8 mouse cellular contexts compared by ENCODE assay signal in genomic region chr2:168204476-168204999, GRCm38 (mm10). TPM values are rescaled to one million over a fixed set of nuclear protein-coding genes. Genes with fewer than 3 reads are reported as not detected.
A peak's percentile ranks its signal among the peaks of the same experiment; 100 is the strongest.
DNase-seq lines count a peak whose midpoint lies in the region; ATAC-seq and TF ChIP-seq lines count a peak whose summit lies in the region.

No protein-coding gene starts in this region.

- peaks cover 29% of the 10 kb centered on the region for H3K4me1 ChIP-seq in lung, embryonic 16.5 days (replicated peaks; ENCODE audit: control insufficient read depth, insufficient read depth, low read length)
- H3K4me1 ChIP-seq in forebrain, embryonic 11.5 days (replicated peaks; ENCODE audit: control insufficient read depth, insufficient read depth, low read length) = peaks cover 11% of the 10 kb centered on the region
- H3K4me1 ChIP-seq in limb, embryonic 11.5 days (ENCODE audit: control insufficient read depth, insufficient read depth, low read length) = peaks cover 7% of the 10 kb centered on the region
- H3K4me1 ChIP-seq in olfactory bulb, adult 2 months (ENCODE audit: control insufficient read depth, insufficient read depth, low read length) = peaks cover 12% of the 10 kb centered on the region

- TF ChIP-seq POLR2A in olfactory bulb, adult 2 months (IDR thresholded peaks at IDR 0.05; ENCODE audit: insufficient read depth, low read depth, low read length) = no peak

- peak overlapping the region; percentile 86 for H3K4me2 ChIP-seq in lung, embryonic 16.5 days (ENCODE audit: low read depth, low read length)
- peak overlapping the region; percentile 80 for H3K4me2 ChIP-seq in forebrain, embryonic 11.5 days (ENCODE audit: low read depth, low read length, severe bottlenecking)
- peak overlapping the region; percentile 77 for H3K4me2 ChIP-seq in limb, embryonic 11.5 days (ENCODE audit: low read depth, severe bottlenecking)

- no peaks in the 10 kb centered on the region for H3K27me3 ChIP-seq in lung, embryonic 16.5 days (ENCODE audit: control insufficient read depth, insufficient read depth, low read depth, low read length)
- H3K27me3 ChIP-seq in forebrain, embryonic 11.5 days (ENCODE audit: control insufficient read depth, insufficient read depth, low read length) = no peaks in the 10 kb centered on the region
- H3K27me3 ChIP-seq in limb, embryonic 11.5 days (ENCODE audit: control insufficient read depth, insufficient read depth, low read length) = no peaks in the 10 kb centered on the region

- DNase-seq in lung, postnatal 4 days = no peak
- DNase-seq in forebrain, embryonic 11.5 days (ENCODE audit: low spot score) = no peak
- DNase-seq in limb, embryonic 11.5 days (ENCODE audit: low spot score) = no peak
- DNase-seq in left cerebral cortex, postnatal 14 days (ENCODE audit: low spot score in 2 of 2) = no peak
- no peak for DNase-seq in retina, postnatal 1 day
- DNase-seq in kidney, adult 11 months = no peak

- 69% methylated on average over 8 of the region's 8 CpGs for WGBS in lung, embryonic 16.5 days
- WGBS in forebrain, embryonic 11.5 days = 92% methylated on average over 8 of the region's 8 CpGs
- WGBS in limb, embryonic 11.5 days = 92% methylated on average over 8 of the region's 8 CpGs
- WGBS in olfactory bulb, adult 2 months = 47% methylated on average over 8 of the region's 8 CpGs

- intact Hi-C loops in left cerebral cortex, postnatal 14 days (cut with DNase I) = loop anchor here (2.0 kb wide), 1 partner anchor 88 kb away; no protein-coding TSS in a partner anchor

- no peak overlapping the region for H3K27ac ChIP-seq in lung, embryonic 16.5 days (ENCODE audit: low read length)
- no peak overlapping the region for H3K27ac ChIP-seq in forebrain, embryonic 11.5 days (ENCODE audit: low read depth, low read length)
- no peak overlapping the region for H3K27ac ChIP-seq in limb, embryonic 11.5 days (replicated peaks; ENCODE audit: low read depth, low read length)
- H3K27ac ChIP-seq in olfactory bulb, adult 2 months (ENCODE audit: insufficient read depth, low read depth, low read length) = no peak overlapping the region

- H3K9me3 ChIP-seq in lung, embryonic 16.5 days (ENCODE audit: control insufficient read depth, low read length) = peaks cover 3% of the 10 kb centered on the region
- H3K9me3 ChIP-seq in forebrain, embryonic 11.5 days (ENCODE audit: control insufficient read depth, low read length) = no peaks in the 10 kb centered on the region
- H3K9me3 ChIP-seq in limb, embryonic 11.5 days (ENCODE audit: control insufficient read depth, low read length) = no peaks in the 10 kb centered on the region

- no peak for TF ChIP-seq CTCF in olfactory bulb, adult 2 months (IDR thresholded peaks at IDR 0.05; ENCODE audit: insufficient read depth, low read depth, low read length)

- H3K36me3 ChIP-seq in lung, embryonic 16.5 days (ENCODE audit: control insufficient read depth, insufficient read depth, low read length) = peaks cover 12% of the 10 kb centered on the region
- H3K36me3 ChIP-seq in forebrain, embryonic 11.5 days (ENCODE audit: control insufficient read depth, insufficient read depth, low read length) = peaks cover 10% of the 10 kb centered on the region
- peaks cover 14% of the 10 kb centered on the region for H3K36me3 ChIP-seq in limb, embryonic 11.5 days (ENCODE audit: control insufficient read depth, insufficient read depth, low read length)

- H3K4me3 ChIP-seq in lung, embryonic 16.5 days (ENCODE audit: low read length) = peak overlapping the region; percentile 94
- H3K4me3 ChIP-seq in forebrain, embryonic 11.5 days (ENCODE audit: low read depth, low read length) = peak overlapping the region; percentile 100
- H3K4me3 ChIP-seq in limb, embryonic 11.5 days (ENCODE audit: low read depth, low read length) = peak overlapping the region; percentile 100
- peak overlapping the region; percentile 92; the same call in 1 of the 2 replicates for H3K4me3 ChIP-seq in olfactory bulb, adult 2 months (ENCODE audit: insufficient read depth, low read depth, low read length)

- H3K9ac ChIP-seq in lung, embryonic 16.5 days (ENCODE audit: low read length) = peak overlapping the region; percentile 100
- H3K9ac ChIP-seq in forebrain, embryonic 11.5 days (ENCODE audit: low read length) = no peak overlapping the region
- peak overlapping the region; percentile 100; the same call in 1 of the 2 replicates for H3K9ac ChIP-seq in limb, embryonic 11.5 days (ENCODE audit: low read length)

- ATAC-seq in lung, embryonic 16.5 days (ENCODE audit: low read depth) = no peak
- ATAC-seq in forebrain, embryonic 11.5 days (replicated peaks; ENCODE audit: low FRiP score) = no peak
- ATAC-seq in limb, embryonic 11.5 days (ENCODE audit: insufficient number of reproducible peaks, low FRiP score, low TSS enrichment, low read depth) = no peak

RNA-seq across cellular contexts. Expression of gene Adnp, which starts 2.4 kb away (rescaled TPM):
- polyA plus RNA-seq in lung, embryonic 16.5 days (2015; fragmentation: Nextera tagmentation; extraction: Ambion mirVana) = 1.3 and 1.8 TPM in 2 replicates
- polyA plus RNA-seq in forebrain, embryonic 11.5 days (2014; fragmentation: Nextera tagmentation; extraction: Ambion mirVana) = 18.7 and 19.7 TPM in 2 replicates
- 12.2 and 19.8 TPM in 2 replicates for polyA plus RNA-seq in limb, embryonic 11.5 days (2014; fragmentation: Nextera tagmentation; extraction: Ambion mirVana)
- polyA plus RNA-seq in olfactory bulb, adult 2 months (2012; ENCODE audit: insufficient read depth, insufficient read length, low replicate concordance, missing spikeins) = 82.3 TPM in 1 of 2 replicates, not detected in the other
- total RNA-seq in left cerebral cortex, postnatal 14 days (2021) = 100 to 1,000 TPM in 1 of 2 experiments, 10 to 100 TPM in 1; 99.0 to 106 TPM

RNA-seq across cellular contexts. Expression of gene Gm20716, which starts 25.6 kb away (rescaled TPM):
- polyA plus RNA-seq in lung, embryonic 16.5 days (2015; fragmentation: Nextera tagmentation; extraction: Ambion mirVana) = 14.7 and 15.3 TPM in 2 replicates
- polyA plus RNA-seq in forebrain, embryonic 11.5 days (2014; fragmentation: Nextera tagmentation; extraction: Ambion mirVana) = 25.6 and 30.3 TPM in 2 replicates
- 27.8 and 28.5 TPM in 2 replicates for polyA plus RNA-seq in limb, embryonic 11.5 days (2014; fragmentation: Nextera tagmentation; extraction: Ambion mirVana)
- not detected in 2 replicates for polyA plus RNA-seq in olfactory bulb, adult 2 months (2012; ENCODE audit: insufficient read depth, insufficient read length, low replicate concordance, missing spikeins)
- 10 to 100 TPM; 25.5 to 31.8 TPM for total RNA-seq in left cerebral cortex, postnatal 14 days (2021)

RNA-seq across cellular contexts. Expression of gene Dpm1, which starts 25.9 kb away (rescaled TPM):
- 80.2 and 98.3 TPM in 2 replicates for polyA plus RNA-seq in lung, embryonic 16.5 days (2015; fragmentation: Nextera tagmentation; extraction: Ambion mirVana)
- 58.6 and 65.3 TPM in 2 replicates for polyA plus RNA-seq in forebrain, embryonic 11.5 days (2014; fragmentation: Nextera tagmentation; extraction: Ambion mirVana)
- 51.3 and 54.7 TPM in 2 replicates for polyA plus RNA-seq in limb, embryonic 11.5 days (2014; fragmentation: Nextera tagmentation; extraction: Ambion mirVana)
- 686 TPM in 1 of 2 replicates, not detected in the other for polyA plus RNA-seq in olfactory bulb, adult 2 months (2012; ENCODE audit: insufficient read depth, insufficient read length, low replicate concordance, missing spikeins)
- 10 to 100 TPM; 53.0 to 66.3 TPM for total RNA-seq in left cerebral cortex, postnatal 14 days (2021)

RNA-seq across cellular contexts. Expression of gene Mocs3, which starts 25.9 kb away (rescaled TPM):
- 4.5 and 4.6 TPM in 2 replicates for polyA plus RNA-seq in lung, embryonic 16.5 days (2015; fragmentation: Nextera tagmentation; extraction: Ambion mirVana)
- polyA plus RNA-seq in forebrain, embryonic 11.5 days (2014; fragmentation: Nextera tagmentation; extraction: Ambion mirVana) = 8.5 and 9.1 TPM in 2 replicates
- 7.0 and 8.9 TPM in 2 replicates for polyA plus RNA-seq in limb, embryonic 11.5 days (2014; fragmentation: Nextera tagmentation; extraction: Ambion mirVana)
- polyA plus RNA-seq in olfactory bulb, adult 2 months (2012; ENCODE audit: insufficient read depth, insufficient read length, low replicate concordance, missing spikeins) = not detected in 2 replicates
- 10 to 100 TPM; 17.5 to 18.0 TPM for total RNA-seq in left cerebral cortex, postnatal 14 days (2021)

Comparison
In these comparisons a context has a peak if more than half of its experiments do, and no peak if none do; other contexts are left out.
1. RNA of gene Gm20716, which starts 25.6 kb away (polyA plus RNA-seq): 25.6 to 30.3 TPM in forebrain, embryonic 11.5 days, 27.8 to 28.5 TPM in limb, embryonic 11.5 days and 14.7 to 15.3 TPM in lung, embryonic 16.5 days; not detected in olfactory bulb, adult 2 months; every median in the first group is over 10 times any median in the second.
2. Peak in every context shown above with its lines, with median percentiles within 50 percentile points of each other: H3K4me2 ChIP-seq and H3K4me3 ChIP-seq.